Mouse (Mus musculus): Measurements from ENCODE around the gene Rbm46. TPM values are rescaled to one million over a fixed set of nuclear protein-coding genes. Genes with fewer than 3 reads are reported as not detected.

Gene Rbm46
- 1.9 and 2.0 TPM in 2 replicates for polyA plus RNA-seq (2015; fragmentation: Nextera tagmentation; extraction: Ambion mirVana)

- peaks cover 22% of the 10 kb centered on the region for H3K27me3 ChIP-seq
- H3K36me3 ChIP-seq: no peaks in the 10 kb centered on the region
- no peaks in the 10 kb centered on the region for H3K9me3 ChIP-seq (replicated peaks)
- H3K27ac ChIP-seq: no peak within 1 kb of the TSS
- WGBS: 15% methylated on average over 36 of the region's 36 CpGs
- H3K4me1 ChIP-seq (replicated peaks): peaks cover 14% of the 10 kb centered on the region
- peak within 1 kb of the TSS; percentile 48 for H3K4me3 ChIP-seq
- H3K4me2 ChIP-seq: peak within 1 kb of the TSS; percentile 68
- ATAC-seq (replicated peaks; ENCODE audit: insufficient number of reproducible peaks, insufficient read depth, low FRiP score, low read depth): peak; percentile 80
- 0 out of 2 replicates have a peak within 1 kb of the TSS, but pooled peaks have one; percentile 6 for H3K9ac ChIP-seq
Measured at GRCm38 (mm10) chr3:82876372-82876739, at the start of gene Rbm46. Rbm46 (minus strand) TSS chr3:82876483.

- Histone ChIP-seq H3K4me3 (no peak overlapping the region), H3K27ac (no peak overlapping the region), H3K36me3 (no peaks in the 10 kb centered on the region), H3K4me2 (no peak overlapping the region), H3K27me3 (no peaks in the 10 kb centered on the region), H3K9me3 (replicated peaks) (no peaks in the 10 kb centered on the region), H3K4me1 (replicated peaks) (no peaks in the 10 kb centered on the region), H3K9ac (no peak overlapping the region)
- ATAC-seq (replicated peaks; ENCODE audit: insufficient number of reproducible peaks, insufficient read depth, low FRiP score, low read depth): no peak
- 38% methylated on average over 1 of the region's 1 CpGs for WGBS
Measured at GRCm38 (mm10) chr3:82915632-82916031, 39.3 kb upstream of the Rbm46 start.

- H3K27ac ChIP-seq: no peak overlapping the region
- H3K9me3 ChIP-seq (replicated peaks): no peaks in the 10 kb centered on the region
- H3K36me3 ChIP-seq: no peaks in the 10 kb centered on the region
- ATAC-seq (replicated peaks; ENCODE audit: insufficient number of reproducible peaks, insufficient read depth, low FRiP score, low read depth): no peak
- H3K27me3 ChIP-seq: peaks cover 23% of the 10 kb centered on the region
- H3K4me2 ChIP-seq: no peak overlapping the region
- H3K9ac ChIP-seq: no peak overlapping the region
- WGBS: 63% methylated on average over 2 of the region's 2 CpGs
- no peak overlapping the region for H3K4me3 ChIP-seq
- H3K4me1 ChIP-seq (replicated peaks): peaks cover 9% of the 10 kb centered on the region
Measured at GRCm38 (mm10) chr3:82908671-82909070, 32.4 kb upstream of the Rbm46 start.

- Histone ChIP-seq H3K4me2 (peak overlapping the region; percentile 88), H3K27me3 (peaks cover 39% of the 10 kb centered on the region), H3K9ac (peak overlapping the region; percentile 29; the same call in 1 of the 2 replicates), H3K4me3 (peak overlapping the region; percentile 47), H3K27ac (no peak overlapping the region), H3K36me3 (no peaks in the 10 kb centered on the region), H3K9me3 (replicated peaks) (no peaks in the 10 kb centered on the region), H3K4me1 (replicated peaks) (peaks cover 15% of the 10 kb centered on the region)
- 3% methylated on average over 31 of the region's 31 CpGs for WGBS
- ATAC-seq (replicated peaks; ENCODE audit: insufficient number of reproducible peaks, insufficient read depth, low FRiP score, low read depth): no peak
Measured at GRCm38 (mm10) chr3:82904211-82904908, 28.1 kb upstream of the Rbm46 start.

GRCm38 (mm10) chr3:82903613-82904205, 27.4 kb upstream of the Rbm46 start, which contains the start of gene Lrat:
Lrat (minus strand) TSS chr3:82903973.
- Histone ChIP-seq H3K27me3 (peaks cover 39% of the 10 kb centered on the region), H3K4me1 (replicated peaks) (peaks cover 15% of the 10 kb centered on the region), H3K4me2 (peak within 1 kb of the TSS; percentile 88), H3K4me3 (peak within 1 kb of the TSS; percentile 47), H3K27ac (no peak within 1 kb of the TSS), H3K36me3 (no peaks in the 10 kb centered on the region), H3K9ac (peak within 1 kb of the TSS; percentile 29; the same call in 1 of the 2 replicates), H3K9me3 (replicated peaks) (no peaks in the 10 kb centered on the region)
- no peak for ATAC-seq (replicated peaks; ENCODE audit: insufficient number of reproducible peaks, insufficient read depth, low FRiP score, low read depth)
- WGBS: 2% methylated on average over 35 of the region's 35 CpGs

GRCm38 (mm10) chr3:82902757-82903612, 26.7 kb upstream of the Rbm46 start:
- Histone ChIP-seq H3K9me3 (replicated peaks) (no peaks in the 10 kb centered on the region), H3K36me3 (no peaks in the 10 kb centered on the region), H3K27me3 (peaks cover 39% of the 10 kb centered on the region), H3K4me1 (replicated peaks) (peaks cover 15% of the 10 kb centered on the region), H3K9ac (no peak overlapping the region), H3K4me2 (peak overlapping the region; percentile 88), H3K27ac (no peak overlapping the region), H3K4me3 (peak overlapping the region; percentile 47)
- 22% methylated on average over 20 of the region's 20 CpGs for WGBS
- no peak for ATAC-seq (replicated peaks; ENCODE audit: insufficient number of reproducible peaks, insufficient read depth, low FRiP score, low read depth)

GRCm38 (mm10) chr3:82888842-82889241, 12.6 kb upstream of the Rbm46 start:
- no peak overlapping the region for H3K4me3 ChIP-seq
- no peak for ATAC-seq (replicated peaks; ENCODE audit: insufficient number of reproducible peaks, insufficient read depth, low FRiP score, low read depth)
- no peak overlapping the region for H3K27ac ChIP-seq
- H3K4me1 ChIP-seq (replicated peaks): no peaks in the 10 kb centered on the region
- no peak overlapping the region for H3K4me2 ChIP-seq
- no peak overlapping the region for H3K9ac ChIP-seq
- H3K9me3 ChIP-seq (replicated peaks): no peaks in the 10 kb centered on the region
- H3K36me3 ChIP-seq: no peaks in the 10 kb centered on the region
- H3K27me3 ChIP-seq: no peaks in the 10 kb centered on the region
- 20% methylated on average over 2 of the region's 2 CpGs for WGBS

- no peaks in the 10 kb centered on the region for H3K9me3 ChIP-seq (replicated peaks)
- peaks cover 22% of the 10 kb centered on the region for H3K27me3 ChIP-seq
- H3K4me1 ChIP-seq (replicated peaks): peaks cover 14% of the 10 kb centered on the region
- no peak overlapping the region for H3K9ac ChIP-seq
- 4% methylated on average over 4 of the region's 4 CpGs for WGBS
- no peak overlapping the region for H3K4me2 ChIP-seq
- H3K36me3 ChIP-seq: no peaks in the 10 kb centered on the region
- no peak overlapping the region for H3K27ac ChIP-seq
- no peak for ATAC-seq (replicated peaks; ENCODE audit: insufficient number of reproducible peaks, insufficient read depth, low FRiP score, low read depth)
- no peak overlapping the region for H3K4me3 ChIP-seq
Measured at GRCm38 (mm10) chr3:82877258-82877657, 975 bp upstream of the Rbm46 start.

- Histone ChIP-seq H3K4me3 (peak overlapping the region; percentile 48), H3K4me2 (peak overlapping the region; percentile 68), H3K9ac (0 out of 2 replicates have a peak overlapping the region, but pooled peaks have one; percentile 6), H3K27me3 (peaks cover 22% of the 10 kb centered on the region), H3K27ac (no peak overlapping the region), H3K9me3 (replicated peaks) (no peaks in the 10 kb centered on the region), H3K36me3 (no peaks in the 10 kb centered on the region), H3K4me1 (replicated peaks) (peaks cover 14% of the 10 kb centered on the region)
- no peak for ATAC-seq (replicated peaks; ENCODE audit: insufficient number of reproducible peaks, insufficient read depth, low FRiP score, low read depth)
- 17% methylated on average over 69 of the region's 69 CpGs for whole genome bisulfite sequencing
Measured at GRCm38 (mm10) chr3:82875671-82876371, 462 bp downstream of the Rbm46 start.

- H3K4me1 ChIP-seq (replicated peaks): no peaks in the 10 kb centered on the region
- ATAC-seq (replicated peaks; ENCODE audit: insufficient number of reproducible peaks, insufficient read depth, low FRiP score, low read depth): no peak
- WGBS: 22% methylated on average over 4 of the region's 4 CpGs
- no peaks in the 10 kb centered on the region for H3K9me3 ChIP-seq (replicated peaks)
- no peaks in the 10 kb centered on the region for H3K27me3 ChIP-seq
- no peak overlapping the region for H3K9ac ChIP-seq
- no peaks in the 10 kb centered on the region for H3K36me3 ChIP-seq
- H3K4me2 ChIP-seq: no peak overlapping the region
- no peak overlapping the region for H3K27ac ChIP-seq
- no peak overlapping the region for H3K4me3 ChIP-seq
Measured at GRCm38 (mm10) chr3:82857414-82858077, 18.7 kb downstream of the Rbm46 start.
